Comparison of ENCODE assay signal across 9 mouse cellular contexts in the genomic region with DNA sequence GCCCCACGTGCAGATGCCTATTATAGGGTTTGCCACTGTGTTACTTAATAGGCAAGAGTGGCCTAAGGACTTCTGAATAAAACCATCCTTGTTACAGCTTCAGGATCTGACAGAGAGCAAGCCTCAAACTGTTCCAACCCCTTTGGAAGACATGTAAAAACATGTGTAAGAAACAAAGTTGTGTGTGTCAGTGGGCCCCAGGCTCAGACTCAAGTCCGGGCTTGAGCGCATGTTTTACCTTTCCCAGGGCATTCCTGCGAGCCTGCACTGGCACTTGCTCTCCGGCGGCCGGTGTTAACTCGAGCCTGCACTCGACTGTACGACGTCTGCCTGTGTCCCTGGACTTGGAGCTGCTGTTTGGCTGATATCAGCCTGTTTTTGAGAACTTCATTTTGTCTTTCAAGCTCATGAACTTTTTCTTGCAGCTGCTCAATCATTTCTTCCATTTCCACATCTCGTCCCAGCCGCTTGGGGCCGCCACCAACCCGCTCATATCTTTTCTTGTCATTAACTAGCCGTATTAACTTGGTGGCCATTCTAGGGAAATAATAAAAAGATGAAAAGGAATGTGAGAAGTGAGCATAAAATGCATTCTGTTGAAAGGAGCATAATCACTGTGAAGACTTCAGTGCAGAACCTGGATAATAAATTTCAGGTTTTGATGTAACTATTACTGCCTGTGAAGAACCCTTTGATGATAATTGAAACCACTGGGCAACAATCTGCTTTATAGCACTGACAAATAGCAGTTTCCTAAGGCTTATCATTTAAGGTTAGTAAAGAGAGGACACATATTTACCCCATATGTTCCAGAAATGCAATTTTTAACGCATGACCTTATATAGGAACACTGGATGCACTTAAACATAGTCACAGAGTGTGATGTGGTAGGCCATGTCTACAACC. TPM values are rescaled to one million over a fixed set of nuclear protein-coding genes. Genes with fewer than 3 reads are reported as not detected.
DNase-seq lines count a peak whose midpoint lies in the region; ATAC-seq and TF ChIP-seq lines count a peak whose summit lies in the region.
"Had no signal": no experiment of that assay in that cellular context is flagged by ENCODE, and none has a peak within 500 bp of the region (broad histone marks: within the 10 kb centered on the region; RNA-seq: fewer than 3 reads in every experiment).

No protein-coding gene starts in this region.

- peaks cover 7% of the 10 kb centered on the region for H3K36me3 ChIP-seq in limb, embryonic 12.5 days
- 0 out of 2 replicates have a peak, but pooled peaks cover 5% of the 10 kb centered on the region for H3K36me3 ChIP-seq in thymus, adult 2 months (ENCODE audit: control insufficient read depth, insufficient read depth, low read length)

- no peak for TF ChIP-seq POLR2A in cerebellum, adult 2 months (IDR thresholded peaks at IDR 0.05; ENCODE audit: borderline replicate concordance, insufficient read depth, low read length)
- TF ChIP-seq POLR2A in brain, embryonic 14.5 days (IDR thresholded peaks at IDR 0.05; ENCODE audit: borderline replicate concordance, extremely low read depth, insufficient read depth, insufficient read length, poor library complexity, severe bottlenecking) = no peak
- no peak for TF ChIP-seq POLR2A in thymus, adult 2 months (IDR thresholded peaks at IDR 0.05; ENCODE audit: control insufficient read depth, extremely low read depth, insufficient read depth, low read length, poor library complexity)

- peak; percentile 11; the same call in 1 of the 2 replicates for TF ChIP-seq CTCF in cerebellum, adult 2 months (IDR thresholded peaks at IDR 0.05; ENCODE audit: borderline replicate concordance, insufficient read depth, low read depth, low read length)
- peak; percentile 53 for TF ChIP-seq CTCF in layer of hippocampus, adult 2 months (conservative IDR thresholded peaks at IDR 0.05)
- TF ChIP-seq CTCF in brain, embryonic 14.5 days (IDR thresholded peaks at IDR 0.05; ENCODE audit: borderline replicate concordance, extremely low read depth, insufficient read depth, insufficient read length) = peak; percentile 16; the same call in 1 of the 2 replicates
- no peak for TF ChIP-seq CTCF in thymus, adult 2 months (IDR thresholded peaks at IDR 0.05; ENCODE audit: borderline replicate concordance, control insufficient read depth, extremely low read depth, insufficient read depth, low read length, poor library complexity)

- no peak overlapping the region for H3K4me3 ChIP-seq in cerebellum, adult 2 months (replicated peaks; ENCODE audit: insufficient read depth, low read depth, low read length)
- H3K4me3 ChIP-seq in layer of hippocampus, adult 2 months = no peak overlapping the region
- no peak overlapping the region for H3K4me3 ChIP-seq in limb, embryonic 12.5 days (replicated peaks)
- H3K4me3 ChIP-seq in thymus, adult 2 months (ENCODE audit: control insufficient read depth, insufficient read depth, low read length) = no peak overlapping the region

- peak overlapping the region; percentile 17; the same call in 1 of the 2 replicates for H3K4me2 ChIP-seq in limb, embryonic 12.5 days

- DNase-seq in cerebellum, adult 2 months = no peak
- no peak for DNase-seq in cerebellum, postnatal 25 days
- no peak for DNase-seq in layer of hippocampus, adult 2 months (ENCODE audit: low spot score in 2 of 2)
- no peak for DNase-seq in layer of hippocampus, postnatal 10 days (ENCODE audit: low spot score in 2 of 2)
- DNase-seq in brain, embryonic 14.5 days (ENCODE audit: low read depth) = no peak
- DNase-seq in thymus, adult 2 months = no peak
- DNase-seq: heart, postnatal 14 days had no signal

- H3K9me3 ChIP-seq in limb, embryonic 12.5 days = no peaks in the 10 kb centered on the region

- WGBS in cerebellum, adult 2 months = 86% methylated on average over 17 of the region's 17 CpGs
- WGBS in limb, embryonic 12.5 days = 13% methylated on average over 17 of the region's 17 CpGs
- WGBS in thymus, adult 2 months = 94% methylated on average over 17 of the region's 17 CpGs

- H3K27me3 ChIP-seq in cerebellum, adult 2 months (ENCODE audit: control insufficient read depth, insufficient read depth, low read length) = no peaks in the 10 kb centered on the region
- H3K27me3 ChIP-seq in limb, embryonic 12.5 days = no peaks in the 10 kb centered on the region
- H3K27me3 ChIP-seq in thymus, adult 2 months (ENCODE audit: control insufficient read depth, insufficient read depth, low read length) = no peaks in the 10 kb centered on the region

- H3K4me1 ChIP-seq in cerebellum, adult 2 months (ENCODE audit: control insufficient read depth, insufficient read depth, low read length) = no peaks in the 10 kb centered on the region
- H3K4me1 ChIP-seq in limb, embryonic 12.5 days (replicated peaks) = peaks cover 8% of the 10 kb centered on the region
- no peaks in the 10 kb centered on the region for H3K4me1 ChIP-seq in thymus, adult 2 months (replicated peaks; ENCODE audit: control insufficient read depth, insufficient read depth, low read length)

- no peak overlapping the region for H3K27ac ChIP-seq in cerebellum, adult 2 months (ENCODE audit: insufficient read depth, low read length)
- no peak overlapping the region for H3K27ac ChIP-seq in layer of hippocampus, adult 2 months
- H3K27ac ChIP-seq in limb, embryonic 12.5 days = peak overlapping the region; percentile 70
- H3K27ac ChIP-seq in thymus, adult 2 months (ENCODE audit: control insufficient read depth, insufficient read depth, low read length) = no peak overlapping the region

- peak; percentile 56; the same call in 1 of the 2 replicates for ATAC-seq in limb, embryonic 12.5 days (ENCODE audit: insufficient number of reproducible peaks, insufficient read depth, low FRiP score, low TSS enrichment, low read depth)
- no peak for ATAC-seq in CD4-positive, CD25-positive, alpha-beta regulatory T cell, adult 4 months

- no peak overlapping the region for H3K9ac ChIP-seq in limb, embryonic 12.5 days (replicated peaks)

RNA-seq across cellular contexts. Expression of a gene that starts 8.3 kb away (rescaled TPM):
- 6.3 and 7.0 TPM in 2 replicates for polyA plus RNA-seq in cerebellum, adult 2 months (2012; rRNA removed)
- total RNA-seq in layer of hippocampus, adult 2 months (2021) = 10 to 100 TPM; 21.6 to 25.4 TPM
- 10 to 100 TPM; 21.3 to 28.1 TPM for total RNA-seq in layer of hippocampus, postnatal 10 days (2021)
- polyA plus RNA-seq in brain, embryonic 14.5 days (2012; rRNA removed) = 8.6 and 8.9 TPM in 2 replicates
- 14.3 and 17.1 TPM in 2 replicates for polyA plus RNA-seq in limb, embryonic 12.5 days (2016; fragmentation: Nextera tagmentation; extraction: Ambion mirVana)
- 1 to 10 TPM; 2.6 to 2.7 TPM for polyA plus RNA-seq in CD4-positive, CD25-positive, alpha-beta regulatory T cell, adult 4 months (2017; shearing (Covaris generic))
- 1.9 TPM in 2 replicates for polyA plus RNA-seq in thymus, adult 2 months (2012; rRNA removed)

RNA-seq across cellular contexts. Expression of a gene that starts 8.6 kb away (rescaled TPM):
- polyA plus RNA-seq in cerebellum, adult 2 months (2012; rRNA removed) = 151 and 153 TPM in 2 replicates
- total RNA-seq in layer of hippocampus, adult 2 months (2021) = 100 to 1,000 TPM; 146 to 151 TPM
- 100 to 1,000 TPM; 116 to 120 TPM for total RNA-seq in layer of hippocampus, postnatal 10 days (2021)
- 111 and 144 TPM in 2 replicates for polyA plus RNA-seq in brain, embryonic 14.5 days (2012; rRNA removed)
- polyA plus RNA-seq in limb, embryonic 12.5 days (2016; fragmentation: Nextera tagmentation; extraction: Ambion mirVana) = 92.1 and 96.3 TPM in 2 replicates
- polyA plus RNA-seq in CD4-positive, CD25-positive, alpha-beta regulatory T cell, adult 4 months (2017; shearing (Covaris generic)) = 100 to 1,000 TPM in 1 of 2 experiments, 10 to 100 TPM in 1; 86.2 to 118 TPM
- polyA plus RNA-seq in thymus, adult 2 months (2012; rRNA removed) = 29.9 and 34.7 TPM in 2 replicates
